Mouse (Mus musculus) large intestine, adult 2 months (tissue): Measurements from ENCODE around the gene Frrs1. TPM values are rescaled to one million over a fixed set of nuclear protein-coding genes. Genes with fewer than 3 reads are reported as not detected.

Source experiments
- DNase-seq: peaks from one replicate; pipeline ENCODE4 v3.0.0-alpha.2; 2012; ENCODE audit warnings: low read depth, low spot score
- WGBS: fragments of 180-500 bp; shearing (Covaris S2); methylation state at CpG from one replicate; pipeline ENCODE4 v1.1.7; 2018; 5-methylcytosine and 5-hydroxymethylcytosine counted together
- polyA plus RNA-seq: library from polyadenylated mRNA; depleted of rRNA; stranded (reverse); fragments of >200 nt; gene quantifications from 2 replicates; pipeline ENCODE4 v1.2.3, GENCODE M21; 2012

The Frrs1 gene
- polyA plus RNA-seq, 1 experiment = 27.1 TPM

GRCm38 (mm10) chr3:116844880-116845579 is 14.2 kb upstream of the Frrs1 start:
- no peak for DNase-seq
- 59% methylated on average over 10 of the region's 10 CpGs for WGBS

- no peak for DNase-seq
- WGBS = 42% methylated on average over 4 of the region's 4 CpGs
These were observed 13.2 kb upstream of the Frrs1 start for GRCm38 (mm10) chr3:116846084-116846483.

- no peak for DNase-seq
- 88% methylated on average over 1 of the region's 1 CpGs for WGBS
These were observed 11.2 kb upstream of the Frrs1 start for GRCm38 (mm10) chr3:116848099-116848498.

- DNase-seq = no peak
- 73% methylated on average over 4 of the region's 4 CpGs for WGBS
These were observed 10.3 kb upstream of the Frrs1 start for GRCm38 (mm10) chr3:116848936-116849335.

- WGBS = 83% methylated on average over 1 of the region's 1 CpGs
These were observed 8.9 kb upstream of the Frrs1 start for GRCm38 (mm10) chr3:116850376-116850775.

GRCm38 (mm10) chr3:116852421-116852820 is 6.8 kb upstream of the Frrs1 start:
- 89% methylated on average over 3 of the region's 3 CpGs for WGBS
- DNase-seq = no peak

More at GRCm38 (mm10) chr3:116850376-116850775, 8.9 kb upstream of the Frrs1 start:
- no peak for DNase-seq

- 84% methylated on average over 6 of the region's 6 CpGs for WGBS
These were observed 1.7 kb upstream of the Frrs1 start for GRCm38 (mm10) chr3:116857611-116858010.

GRCm38 (mm10) chr3:116859752-116860151 is 488 bp downstream of the Frrs1 start:
- WGBS = 57% methylated on average over 5 of the region's 5 CpGs
- no peak for DNase-seq

More at GRCm38 (mm10) chr3:116857611-116858010, 1.7 kb upstream of the Frrs1 start:
- no peak for DNase-seq

GRCm38 (mm10) chr3:116860333-116861222 is 1.3 kb downstream of the Frrs1 start:
- 31% methylated on average over 19 of the region's 19 CpGs for WGBS
- no peak for DNase-seq

- WGBS = 6% methylated on average over 4 of the region's 4 CpGs
- no peak for DNase-seq
These were observed 1.9 kb downstream of the Frrs1 start for GRCm38 (mm10) chr3:116861223-116861539.

GRCm38 (mm10) chr3:116861540-116862067 is 2.3 kb downstream of the Frrs1 start:
- WGBS = under 1% methylated on average over 25 of the region's 25 CpGs

GRCm38 (mm10) chr3:116862621-116863020 is 3.4 kb downstream of the Frrs1 start:
- DNase-seq = no peak
- 22% methylated on average over 1 of the region's 1 CpGs for WGBS

More at GRCm38 (mm10) chr3:116861540-116862067, 2.3 kb downstream of the Frrs1 start:
- no peak for DNase-seq

- no peak for DNase-seq
- 29% methylated on average over 5 of the region's 5 CpGs for WGBS
These were observed 5.2 kb downstream of the Frrs1 start for GRCm38 (mm10) chr3:116864421-116864820.

- no peak for DNase-seq
- WGBS = 80% methylated on average over 1 of the region's 1 CpGs
These were observed 6.0 kb downstream of the Frrs1 start for GRCm38 (mm10) chr3:116865199-116865636.

GRCm38 (mm10) chr3:116870372-116870771 is 11.1 kb downstream of the Frrs1 start:
- 55% methylated on average over 3 of the region's 3 CpGs for whole genome bisulfite sequencing
- no peak for DNase-seq

- WGBS = 89% methylated on average over 14 of the region's 14 CpGs
These were observed 23.1 kb downstream of the Frrs1 start for GRCm38 (mm10) chr3:116882221-116882960.

GRCm38 (mm10) chr3:116884941-116885340 is 25.7 kb downstream of the Frrs1 start:
- DNase-seq = no peak
- 92% methylated on average over 8 of the region's 8 CpGs for WGBS

More at GRCm38 (mm10) chr3:116882221-116882960, 23.1 kb downstream of the Frrs1 start:
- no peak for DNase-seq

GRCm38 (mm10) chr3:116889358-116889757 is 30.1 kb downstream of the Frrs1 start:
- DNase-seq = no peak

GRCm38 (mm10) chr3:116890576-116890975 is 31.3 kb downstream of the Frrs1 start:
- no peak for DNase-seq
- WGBS = 92% methylated on average over 4 of the region's 4 CpGs

More at GRCm38 (mm10) chr3:116889358-116889757, 30.1 kb downstream of the Frrs1 start:
- 92% methylated on average over 7 of the region's 7 CpGs for WGBS
